Mouse (Mus musculus) heart, postnatal 0 days (tissue): ENCODE results near the gene Pabpc4.

Source experiments
- CTCF ChIP-seq: IDR thresholded peaks from 2 replicates; pipeline ENCODE4 v1.5.1; 2016; ENCODE audit warnings: antibody characterized with exemption, control low read depth, low read depth
- EP300 ChIP-seq: IDR thresholded peaks from 2 replicates; pipeline ENCODE4 v1.6.1; 2016; ENCODE audit warnings: antibody characterized with exemption, low read depth

- TF ChIP-seq CTCF (peak; percentile 9; the same call in 1 of the 2 replicates), EP300 (no peak)
Observed at GRCm38 (mm10) chr4:123239361-123240203, 22.6 kb upstream of the Pabpc4 start.
